Mouse (Mus musculus): ENCODE measurements around the gene Napsa. TPM values are rescaled to one million over a fixed set of nuclear protein-coding genes. Genes with fewer than 3 reads are reported as not detected.

The Napsa gene
- polyA plus RNA-seq, 1 experiment from 2014 or later, result 83.8 TPM

- peaks cover 50% of the 10 kb centered on the region for H3K27me3 ChIP-seq (ENCODE audit: insufficient read depth, low read length)
Observed at GRCm38 (mm10) chr7:44600691-44601262, 28.6 kb downstream of the Napsa start.

GRCm38 (mm10) chr7:44601646-44602045 lies 29.5 kb downstream of the Napsa start:
- H3K9ac ChIP-seq (replicated peaks; ENCODE audit: low read length), result no peak overlapping the region
- ATAC-seq (ENCODE audit: low FRiP score, low TSS enrichment), result no peak
- H3K27me3 ChIP-seq (ENCODE audit: insufficient read depth, low read length), result peaks cover 59% of the 10 kb centered on the region
- H3K9me3 ChIP-seq (ENCODE audit: low read length), result no peaks in the 10 kb centered on the region
- no peak overlapping the region for H3K4me3 ChIP-seq (ENCODE audit: low read length)
- no peak overlapping the region for H3K27ac ChIP-seq (ENCODE audit: low read length)
- H3K4me2 ChIP-seq (replicated peaks; ENCODE audit: low read depth, low read length), result no peak overlapping the region
- WGBS, result 13% methylated on average over 19 of the region's 19 CpGs
- no peaks in the 10 kb centered on the region for H3K36me3 ChIP-seq (ENCODE audit: insufficient read depth, low read length)
- peaks cover 4% of the 10 kb centered on the region; the same call in 1 of the 2 replicates for H3K4me1 ChIP-seq (ENCODE audit: insufficient read depth, low read length)

More at GRCm38 (mm10) chr7:44600691-44601262, 28.6 kb downstream of the Napsa start:
- H3K4me2 ChIP-seq (replicated peaks; ENCODE audit: low read depth, low read length), result no peak overlapping the region
- no peak overlapping the region for H3K4me3 ChIP-seq (ENCODE audit: low read length)
- 83% methylated on average over 10 of the region's 10 CpGs for WGBS
- H3K9ac ChIP-seq (replicated peaks; ENCODE audit: low read length), result no peak overlapping the region
- H3K4me1 ChIP-seq (ENCODE audit: insufficient read depth, low read length), result no peaks in the 10 kb centered on the region; the same call in 1 of the 2 replicates
- H3K9me3 ChIP-seq (ENCODE audit: low read length), result no peaks in the 10 kb centered on the region
- no peak for ATAC-seq (ENCODE audit: low FRiP score, low TSS enrichment)
- no peaks in the 10 kb centered on the region for H3K36me3 ChIP-seq (ENCODE audit: insufficient read depth, low read length)
- no peak overlapping the region for H3K27ac ChIP-seq (ENCODE audit: low read length)

- no peak for ATAC-seq (ENCODE audit: low FRiP score, low TSS enrichment)
- Histone ChIP-seq H3K27me3 (ENCODE audit: insufficient read depth, low read length) (peaks cover 66% of the 10 kb centered on the region), H3K36me3 (ENCODE audit: insufficient read depth, low read length) (no peaks in the 10 kb centered on the region), H3K9ac (replicated peaks; ENCODE audit: low read length) (no peak overlapping the region), H3K27ac (ENCODE audit: low read length) (no peak overlapping the region), H3K4me3 (ENCODE audit: low read length) (no peak overlapping the region), H3K9me3 (ENCODE audit: low read length) (no peaks in the 10 kb centered on the region), H3K4me2 (replicated peaks; ENCODE audit: low read depth, low read length) (no peak overlapping the region), H3K4me1 (ENCODE audit: insufficient read depth, low read length) (peaks cover 4% of the 10 kb centered on the region; the same call in 1 of the 2 replicates)
- 15% methylated on average over 11 of the region's 11 CpGs for WGBS
Observed at GRCm38 (mm10) chr7:44602443-44602842, 30.3 kb downstream of the Napsa start.

- Histone ChIP-seq H3K9me3 (ENCODE audit: low read length) (no peaks in the 10 kb centered on the region), H3K4me1 (ENCODE audit: insufficient read depth, low read length) (peaks cover 4% of the 10 kb centered on the region; the same call in 1 of the 2 replicates), H3K9ac (replicated peaks; ENCODE audit: low read length) (no peak overlapping the region), H3K27me3 (ENCODE audit: insufficient read depth, low read length) (peaks cover 66% of the 10 kb centered on the region), H3K4me2 (replicated peaks; ENCODE audit: low read depth, low read length) (peak overlapping the region; percentile 45), H3K27ac (ENCODE audit: low read length) (no peak overlapping the region), H3K36me3 (ENCODE audit: insufficient read depth, low read length) (no peaks in the 10 kb centered on the region), H3K4me3 (ENCODE audit: low read length) (peak overlapping the region; percentile 24; the same call in 1 of the 2 replicates)
- no peak for ATAC-seq (ENCODE audit: low FRiP score, low TSS enrichment)
- WGBS, result 3% methylated on average over 20 of the region's 20 CpGs
Observed at GRCm38 (mm10) chr7:44603186-44603855, 31.1 kb downstream of the Napsa start.

- H3K27ac ChIP-seq (ENCODE audit: low read length), result no peak overlapping the region
- 0% methylated on average over 22 of the region's 25 CpGs for WGBS
- ATAC-seq (ENCODE audit: low FRiP score, low TSS enrichment), result peak; percentile 69; the same call in 1 of the 2 replicates
- peaks cover 4% of the 10 kb centered on the region; the same call in 1 of the 2 replicates for H3K4me1 ChIP-seq (ENCODE audit: insufficient read depth, low read length)
- H3K27me3 ChIP-seq (ENCODE audit: insufficient read depth, low read length), result peaks cover 66% of the 10 kb centered on the region
- H3K9me3 ChIP-seq (ENCODE audit: low read length), result no peaks in the 10 kb centered on the region
- H3K36me3 ChIP-seq (ENCODE audit: insufficient read depth, low read length), result no peaks in the 10 kb centered on the region
- peak overlapping the region; percentile 45 for H3K4me2 ChIP-seq (replicated peaks; ENCODE audit: low read depth, low read length)
- peak overlapping the region; percentile 24 for H3K4me3 ChIP-seq (ENCODE audit: low read length)
- H3K9ac ChIP-seq (replicated peaks; ENCODE audit: low read length), result 0 out of 2 replicates have a peak overlapping the region, but pooled peaks have one; percentile 0
Observed at GRCm38 (mm10) chr7:44604139-44604606, 32.0 kb downstream of the Napsa start.

GRCm38 (mm10) chr7:44604619-44605018 lies 32.4 kb downstream of the Napsa start:
- H3K4me1 ChIP-seq (ENCODE audit: insufficient read depth, low read length), result peaks cover 4% of the 10 kb centered on the region; the same call in 1 of the 2 replicates
- H3K4me3 ChIP-seq (ENCODE audit: low read length), result peak overlapping the region; percentile 24
- peaks cover 66% of the 10 kb centered on the region for H3K27me3 ChIP-seq (ENCODE audit: insufficient read depth, low read length)
- H3K9me3 ChIP-seq (ENCODE audit: low read length), result no peaks in the 10 kb centered on the region
- H3K27ac ChIP-seq (ENCODE audit: low read length), result no peak overlapping the region
- peak overlapping the region; percentile 45 for H3K4me2 ChIP-seq (replicated peaks; ENCODE audit: low read depth, low read length)
- WGBS, result 1% methylated on average over 8 of the region's 8 CpGs
- no peak overlapping the region for H3K9ac ChIP-seq (replicated peaks; ENCODE audit: low read length)
- no peak for ATAC-seq (ENCODE audit: low FRiP score, low TSS enrichment)
- H3K36me3 ChIP-seq (ENCODE audit: insufficient read depth, low read length), result no peaks in the 10 kb centered on the region

- Histone ChIP-seq H3K36me3 (ENCODE audit: insufficient read depth, low read length) (no peaks in the 10 kb centered on the region), H3K9ac (replicated peaks; ENCODE audit: low read length) (no peak overlapping the region), H3K9me3 (ENCODE audit: low read length) (no peaks in the 10 kb centered on the region), H3K4me1 (ENCODE audit: insufficient read depth, low read length) (peaks cover 4% of the 10 kb centered on the region; the same call in 1 of the 2 replicates), H3K27me3 (ENCODE audit: insufficient read depth, low read length) (peaks cover 66% of the 10 kb centered on the region), H3K27ac (ENCODE audit: low read length) (no peak overlapping the region), H3K4me2 (replicated peaks; ENCODE audit: low read depth, low read length) (no peak overlapping the region), H3K4me3 (ENCODE audit: low read length) (no peak overlapping the region)
- 41% methylated on average over 7 of the region's 7 CpGs for WGBS
- no peak for ATAC-seq (ENCODE audit: low FRiP score, low TSS enrichment)
Observed at GRCm38 (mm10) chr7:44605436-44605835, 33.3 kb downstream of the Napsa start.

- no peak overlapping the region for H3K4me3 ChIP-seq (ENCODE audit: low read length)
- H3K4me2 ChIP-seq (replicated peaks; ENCODE audit: low read depth, low read length), result peak overlapping the region; percentile 36
- H3K27me3 ChIP-seq (ENCODE audit: insufficient read depth, low read length), result peaks cover 59% of the 10 kb centered on the region
- no peak overlapping the region for H3K9ac ChIP-seq (replicated peaks; ENCODE audit: low read length)
- H3K27ac ChIP-seq (ENCODE audit: low read length), result no peak overlapping the region
- no peak for ATAC-seq (ENCODE audit: low FRiP score, low TSS enrichment)
- H3K9me3 ChIP-seq (ENCODE audit: low read length), result no peaks in the 10 kb centered on the region
- no peaks in the 10 kb centered on the region for H3K36me3 ChIP-seq (ENCODE audit: insufficient read depth, low read length)
- 5% methylated on average over 29 of the region's 29 CpGs for WGBS
- H3K4me1 ChIP-seq (ENCODE audit: insufficient read depth, low read length), result peaks cover 4% of the 10 kb centered on the region; the same call in 1 of the 2 replicates
Observed at GRCm38 (mm10) chr7:44606171-44606901, 34.2 kb downstream of the Napsa start.

- 79% methylated on average over 7 of the region's 7 CpGs for WGBS
- ATAC-seq (ENCODE audit: low FRiP score, low TSS enrichment), result no peak
- Histone ChIP-seq H3K27ac (ENCODE audit: low read length) (no peak overlapping the region), H3K4me3 (ENCODE audit: low read length) (no peak overlapping the region), H3K9ac (replicated peaks; ENCODE audit: low read length) (no peak overlapping the region), H3K9me3 (ENCODE audit: low read length) (peaks cover 3% of the 10 kb centered on the region; the same call in 1 of the 2 replicates), H3K36me3 (ENCODE audit: insufficient read depth, low read length) (no peaks in the 10 kb centered on the region), H3K4me1 (ENCODE audit: insufficient read depth, low read length) (no peaks in the 10 kb centered on the region), H3K4me2 (replicated peaks; ENCODE audit: low read depth, low read length) (no peak overlapping the region), H3K27me3 (ENCODE audit: insufficient read depth, low read length) (peaks cover 32% of the 10 kb centered on the region)
Observed at GRCm38 (mm10) chr7:44612192-44612591, 40.0 kb downstream of the Napsa start.
